8 mouse cellular contexts compared by ENCODE assay signal in the genomic region with DNA sequence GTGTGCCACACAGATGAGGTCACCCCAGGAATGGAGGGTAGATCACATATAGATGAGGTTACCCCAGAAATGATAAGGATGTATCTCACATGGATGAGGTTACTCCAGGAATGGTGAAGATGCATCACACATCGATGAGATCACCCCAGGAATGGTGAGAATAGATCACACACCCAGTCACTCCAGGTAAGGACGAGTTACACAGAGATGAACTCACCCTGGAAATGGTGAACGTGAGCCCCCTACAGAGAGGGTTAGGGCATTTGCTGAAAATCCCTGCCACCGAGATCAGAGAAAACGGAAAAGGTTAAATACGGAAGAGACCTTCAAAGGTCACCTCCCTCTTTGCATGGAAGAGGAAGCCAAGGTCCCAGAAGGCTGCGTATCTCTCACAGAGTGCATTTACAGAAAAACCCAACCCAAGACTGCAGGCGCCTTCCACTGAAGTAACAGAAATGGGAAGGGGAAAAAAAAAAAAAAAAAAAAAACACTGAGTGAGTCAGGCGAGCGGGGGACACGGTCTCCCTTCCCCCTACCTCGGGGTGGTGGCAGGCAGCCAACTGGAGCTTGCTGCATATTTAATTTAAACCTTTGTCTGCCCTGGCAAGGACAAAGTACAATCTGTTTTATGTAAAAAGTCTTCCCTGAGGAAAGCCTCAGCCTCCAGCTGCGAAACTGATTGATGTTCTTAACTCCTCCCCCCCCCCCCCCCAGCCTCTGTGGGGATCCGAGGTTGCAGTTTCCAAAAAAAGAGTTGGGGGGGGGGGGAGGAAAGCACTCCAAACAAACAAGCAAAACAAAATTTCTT.
DNase-seq lines count a peak whose midpoint lies in the region; ATAC-seq lines count a peak whose summit lies in the region.

No protein-coding gene starts in this region.

- peaks cover 41% of the 10 kb centered on the region for H3K4me1 ChIP-seq in hindbrain, embryonic 13.5 days (replicated peaks)

- no peaks in the 10 kb centered on the region for H3K9me3 ChIP-seq in hindbrain, embryonic 13.5 days

- peak overlapping the region; percentile 23 for H3K4me3 ChIP-seq in hindbrain, embryonic 13.5 days

- DNase-seq in WW6 (ENCODE audit: low read depth, low spot score) = peak; percentile 80
- peak; percentile 84 to 88 for DNase-seq in cerebellum, postnatal 14 days
- DNase-seq in frontal cortex, postnatal 36 days (ENCODE audit: low spot score in 2 of 2) = peak; percentile 65 to 79
- peak; percentile 52 to 77 for DNase-seq in layer of hippocampus, postnatal 25 days (ENCODE audit: extremely low spot score in 1 of 2, low spot score in 1 of 2)
- DNase-seq in lung, postnatal 10 days = peak; percentile 81
- DNase-seq in ovary, postnatal 36 days (ENCODE audit: low spot score) = peak; percentile 84
- DNase-seq in urinary bladder, postnatal 4 days (ENCODE audit: low spot score in 2 of 2) = peak; percentile 85 to 89

- H3K36me3 ChIP-seq in hindbrain, embryonic 13.5 days = no peaks in the 10 kb centered on the region

- under 1% methylated on average over 13 of the region's 14 CpGs for WGBS in hindbrain, embryonic 13.5 days

- no peaks in the 10 kb centered on the region for H3K27me3 ChIP-seq in hindbrain, embryonic 13.5 days

- H3K4me2 ChIP-seq in hindbrain, embryonic 13.5 days = peak overlapping the region; percentile 48

- H3K9ac ChIP-seq in hindbrain, embryonic 13.5 days = peak overlapping the region; percentile 53; the same call in 1 of the 2 replicates

- peak overlapping the region; percentile 95 for H3K27ac ChIP-seq in hindbrain, embryonic 13.5 days

- ATAC-seq in hindbrain, embryonic 13.5 days (ENCODE audit: low FRiP score) = peak; percentile 68

Comparison
In these comparisons a context has a peak if more than half of its experiments do, and no peak if none do; other contexts are left out.
1. Peak in every context shown above with its lines: DNase-seq, ATAC-seq, H3K4me3 ChIP-seq and H3K27ac ChIP-seq.